Mouse (Mus musculus) urinary bladder, postnatal 36 days (tissue): Measurements from ENCODE around the gene Ckap4.
"Not testable (repeated sequence)": the region's sequence is repeated elsewhere in the genome, so short reads cannot be mapped to it uniquely, and the experiment has no call there.

Source experiments
- DNase-seq, 2 experiments: peaks; one replicate each; pipeline ENCODE4 v3.0.0; 2022; ENCODE audit warnings: low spot score in 2 of 2, mixed read lengths in 1 of 2

The Ckap4 gene

GRCm38 (mm10) chr10:84498867-84499266, 35.0 kb downstream of the Ckap4 start:
- DNase-seq, result no peak

- no peak for DNase-seq
Measured at GRCm38 (mm10) chr10:84496805-84497204, 37.1 kb downstream of the Ckap4 start.

DNA sequence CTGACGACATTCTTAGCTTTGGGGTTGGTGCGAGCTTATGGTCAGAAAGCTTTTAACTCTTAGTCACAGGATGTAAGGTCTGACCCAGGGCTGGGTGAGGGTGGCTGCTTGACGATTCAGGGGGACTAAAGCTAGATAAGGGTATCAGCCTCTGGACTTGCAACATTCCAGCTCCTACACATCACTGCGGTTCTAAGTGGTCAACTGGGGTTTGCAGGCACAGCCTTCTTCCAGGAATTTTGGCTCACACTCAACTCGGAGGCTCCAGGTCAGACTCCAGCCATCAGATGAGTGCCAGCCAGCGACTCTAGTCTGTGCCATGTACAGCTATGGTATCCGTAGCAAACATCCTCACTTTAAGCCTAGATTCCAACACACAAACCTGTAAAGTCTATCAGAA, 39.4 kb downstream of the Ckap4 start:
- DNase-seq, result no peak

DNA sequence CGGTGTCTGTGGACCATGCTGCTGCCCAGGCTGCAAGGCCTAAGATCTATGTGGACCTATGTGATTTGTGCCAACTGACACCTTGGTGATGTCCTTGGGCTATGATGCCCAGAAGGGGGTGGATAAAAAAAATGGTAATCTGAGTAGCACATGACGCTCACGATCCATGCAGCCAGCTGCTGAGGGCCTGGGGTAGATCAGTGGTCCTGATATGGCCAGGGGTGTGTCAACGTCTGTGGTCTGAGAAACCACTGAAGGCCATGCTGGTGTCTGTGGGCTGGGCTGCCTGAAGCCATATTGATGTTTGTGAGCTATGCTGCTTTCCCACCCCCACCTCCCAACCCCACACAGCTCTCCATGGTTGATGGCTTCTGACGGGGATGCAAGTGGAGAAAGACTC, 43.7 kb downstream of the Ckap4 start:
- no peak for DNase-seq

GRCm38 (mm10) chr10:84488315-84488714, 45.5 kb downstream of the Ckap4 start:
- DNase-seq, result peak; percentile 33 to 48

- DNase-seq, result no peak
Measured at GRCm38 (mm10) chr10:84484661-84485060, 49.2 kb downstream of the Ckap4 start.

DNA sequence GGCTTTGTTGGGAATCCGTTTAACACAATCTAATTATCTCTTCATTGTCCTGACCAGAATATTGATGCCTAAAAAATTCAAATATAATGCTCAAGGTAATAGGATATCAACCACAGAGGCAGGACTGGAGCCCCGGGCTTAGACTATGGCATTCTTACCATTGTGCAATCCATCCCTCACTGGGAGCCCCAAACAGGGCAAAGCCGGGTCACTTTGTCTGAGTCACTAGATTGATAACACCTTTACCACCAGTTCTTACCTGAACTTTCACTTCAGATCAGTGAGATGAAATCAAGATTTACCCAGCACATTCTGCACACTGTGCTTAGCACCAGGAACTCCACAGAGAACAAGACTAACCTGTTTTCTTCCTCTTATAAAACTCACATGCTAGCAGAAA, 50.3 kb downstream of the Ckap4 start:
- peak; percentile 46 to 56 for DNase-seq

- DNase-seq, result no peak
Measured at GRCm38 (mm10) chr10:84483069-84483468, 50.8 kb downstream of the Ckap4 start.

- not testable (repeated sequence) for DNase-seq
Measured at GRCm38 (mm10) chr10:84482418-84482817, 51.4 kb downstream of the Ckap4 start.

DNA sequence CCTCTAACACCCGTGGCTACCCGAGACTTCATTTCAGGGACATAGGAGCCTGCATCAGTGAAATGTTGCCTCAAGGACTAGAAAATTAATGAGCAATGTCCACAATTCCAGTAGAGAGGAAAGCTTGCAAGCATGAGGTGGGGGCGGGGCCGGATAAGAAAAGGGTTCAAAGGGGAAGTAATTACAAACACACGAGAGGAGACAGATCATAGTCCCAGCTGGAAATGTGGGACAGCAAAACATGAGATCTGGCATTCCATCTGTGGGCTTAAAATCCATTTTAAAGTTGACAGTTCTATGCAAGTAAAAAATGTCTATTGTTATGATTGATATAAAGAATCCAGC, 52.6 kb downstream of the Ckap4 start:
- no peak for DNase-seq

GRCm38 (mm10) chr10:84480667-84481326, 53.1 kb downstream of the Ckap4 start:
- DNase-seq, result peak in 1 of 2 experiments; percentile 48

- DNase-seq, result no peak
Measured at GRCm38 (mm10) chr10:84480146-84480545, 53.7 kb downstream of the Ckap4 start.

- no peak for DNase-seq
Measured at GRCm38 (mm10) chr10:84477613-84478076, 56.2 kb downstream of the Ckap4 start.

GRCm38 (mm10) chr10:84477045-84477612, 56.7 kb downstream of the Ckap4 start:
- no peak for DNase-seq
